Mouse (Mus musculus) heart, embryonic 16.5 days (tissue): ENCODE measurements around the gene F2rl2. TPM values are rescaled to one million over a fixed set of nuclear protein-coding genes. Genes with fewer than 3 reads are reported as not detected.

Experiments
- ATAC-seq: fragments of 200-750 bp; cut with Nextera tagmentation; replicated peaks from 2 replicates; pipeline ENCODE4 v1.8.0; 2017; ENCODE audit warnings: moderate number of reproducible peaks; ENCODE audit not compliant: insufficient read depth, low FRiP score; ENCODE audit errors: extremely low read depth
- H3K27ac ChIP-seq: fragments of 300-500 bp; sonication (generic); 2 replicates; pipeline ENCODE4 v1.5.1; 2014; ENCODE audit warnings: mild to moderate bottlenecking, low read length, control low read depth, moderate library complexity
- H3K27me3 ChIP-seq: fragments of 300-500 bp; sonication (generic); 2 replicates; pipeline ENCODE4 v1.6.1; 2014; ENCODE audit warnings: low read length, mixed read lengths; ENCODE audit not compliant: control insufficient read depth, insufficient read depth
- H3K36me3 ChIP-seq: fragments of 300-500 bp; sonication (generic); 2 replicates; pipeline ENCODE4 v1.6.1; 2014; ENCODE audit not compliant: control insufficient read depth, insufficient read depth
- H3K4me1 ChIP-seq: fragments of 300-500 bp; sonication (generic); 2 replicates; pipeline ENCODE4 v1.6.1; 2014; ENCODE audit warnings: low read length, mixed read lengths; ENCODE audit not compliant: control insufficient read depth, insufficient read depth
- H3K4me2 ChIP-seq: fragments of 300-500 bp; sonication (generic); 2 replicates; pipeline ENCODE4 v1.6.1; 2014; ENCODE audit warnings: low read depth, mild to moderate bottlenecking, control low read depth, low read length
- H3K4me3 ChIP-seq: fragments of 300-500 bp; sonication (generic); 2 replicates; pipeline ENCODE4 v1.5.1; 2014; ENCODE audit warnings: mild to moderate bottlenecking, control low read depth, low read length
- H3K9ac ChIP-seq: fragments of 300-500 bp; sonication (generic); 2 replicates; pipeline ENCODE4 v1.6.1; 2014; ENCODE audit warnings: low read length, control low read depth
- H3K9me3 ChIP-seq: fragments of 300-500 bp; sonication (generic); replicated peaks from 2 replicates; pipeline ENCODE4 v1.6.1; 2016; ENCODE audit warnings: low read length; ENCODE audit not compliant: control insufficient read depth
- WGBS: fragments of 180-500 bp; shearing (Covaris S2); extraction: QIAGEN DNeasy Blood & Tissue Kit; methylation state at CpG from one replicate; pipeline ENCODE4 v1.1.7; 2014; 5-methylcytosine and 5-hydroxymethylcytosine counted together
- polyA plus RNA-seq: library from polyadenylated mRNA; unstranded; fragments of >200 nt; fragmentation: Nextera tagmentation; extraction: Ambion mirVana; gene quantifications from 2 replicates; pipeline ENCODE4 v1.2.1, GENCODE M21; 2015

F2rl2 gene
- polyA plus RNA-seq, 1 experiment from 2014 or later, result 0.72 TPM

DNA sequence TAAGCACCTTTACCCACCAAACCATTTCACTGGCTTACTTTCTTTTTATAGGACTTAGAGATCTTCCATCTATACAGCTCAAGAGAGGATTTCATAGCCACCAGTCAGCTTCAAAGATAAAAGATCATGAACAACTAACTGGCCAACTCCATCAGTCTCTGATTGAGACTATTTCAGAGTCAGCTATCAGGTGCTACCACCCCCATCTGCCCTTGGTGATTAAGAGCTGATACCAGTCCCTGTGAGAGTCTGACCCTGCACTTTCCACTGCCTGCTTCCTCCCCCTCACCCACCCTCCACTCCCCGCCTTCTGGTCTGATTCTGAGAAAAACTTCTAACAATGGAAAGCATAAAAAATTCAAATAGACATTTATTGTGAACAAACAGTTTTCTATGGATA lies 8.1 kb upstream of the F2rl2 start:
- Histone ChIP-seq H3K4me2 (no peak overlapping the region), H3K9ac (no peak overlapping the region), H3K27me3 (no peaks in the 10 kb centered on the region), H3K27ac (no peak overlapping the region), H3K4me1 (no peaks in the 10 kb centered on the region), H3K9me3 (no peaks in the 10 kb centered on the region), H3K36me3 (no peaks in the 10 kb centered on the region), H3K4me3 (no peak overlapping the region)
- WGBS, result 61% methylated on average over 1 of the region's 1 CpGs
- ATAC-seq, result no peak

DNA sequence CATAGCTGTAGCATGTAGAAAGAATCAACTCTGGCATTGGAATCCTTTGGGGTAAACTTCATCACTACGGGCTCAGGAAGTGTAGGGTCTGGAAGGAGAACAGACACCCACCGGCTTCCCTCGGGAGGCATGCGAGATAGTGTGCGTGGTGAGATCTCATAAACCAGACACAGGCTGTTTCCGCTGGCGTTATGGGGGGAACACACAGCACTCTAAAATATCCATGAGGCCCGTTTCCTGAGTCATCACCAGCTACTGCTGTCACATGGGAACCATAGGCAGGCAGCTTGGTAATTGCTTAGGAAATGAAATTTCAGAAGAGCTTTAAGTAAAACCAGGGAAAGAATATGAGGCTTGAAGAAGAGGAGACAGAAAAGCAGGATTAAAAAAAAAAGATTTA lies 4.5 kb upstream of the F2rl2 start:
- H3K9me3 ChIP-seq, result no peaks in the 10 kb centered on the region
- H3K36me3 ChIP-seq, result no peaks in the 10 kb centered on the region
- 40% methylated on average over 8 of the region's 8 CpGs for WGBS
- no peak overlapping the region for H3K4me3 ChIP-seq
- no peaks in the 10 kb centered on the region for H3K27me3 ChIP-seq
- H3K27ac ChIP-seq, result no peak overlapping the region
- ATAC-seq, result no peak
- H3K9ac ChIP-seq, result no peak overlapping the region
- peaks cover 2% of the 10 kb centered on the region; the same call in 1 of the 2 replicates for H3K4me1 ChIP-seq
- H3K4me2 ChIP-seq, result no peak overlapping the region

DNA sequence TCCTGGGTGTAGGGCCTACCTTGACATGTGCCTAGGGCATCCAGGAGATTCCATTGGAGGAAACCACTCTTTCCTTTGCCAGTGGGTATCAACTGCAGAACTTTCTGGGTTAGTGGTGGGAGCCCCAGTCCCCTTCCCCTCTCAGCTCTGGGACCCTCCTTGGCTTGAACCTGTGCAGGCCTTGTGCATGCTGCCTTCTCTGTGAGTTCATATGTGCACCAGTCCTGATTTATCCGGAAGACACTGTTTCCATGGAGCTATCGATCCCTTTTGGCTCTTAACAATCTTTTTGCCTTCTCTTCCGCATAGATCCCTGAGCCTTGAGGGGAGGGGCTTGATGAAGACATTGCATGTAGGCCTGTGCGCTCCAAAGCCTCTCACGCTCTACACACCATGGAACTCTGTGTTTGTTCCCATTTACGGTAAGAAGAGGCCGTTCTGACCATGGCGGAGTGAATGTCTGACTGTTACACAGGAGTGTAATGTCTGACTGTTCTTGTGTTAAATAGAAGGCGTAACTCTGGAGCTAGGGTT lies 466 bp upstream of the F2rl2 start:
- no peaks in the 10 kb centered on the region for H3K36me3 ChIP-seq
- no peak overlapping the region for H3K4me3 ChIP-seq
- H3K9ac ChIP-seq, result no peak overlapping the region
- H3K9me3 ChIP-seq, result no peaks in the 10 kb centered on the region
- no peaks in the 10 kb centered on the region for H3K27me3 ChIP-seq
- no peak for ATAC-seq
- H3K4me1 ChIP-seq, result peaks cover 5% of the 10 kb centered on the region
- H3K27ac ChIP-seq, result no peak overlapping the region
- WGBS, result 93% methylated on average over 9 of the region's 9 CpGs
- H3K4me2 ChIP-seq, result no peak overlapping the region

DNA sequence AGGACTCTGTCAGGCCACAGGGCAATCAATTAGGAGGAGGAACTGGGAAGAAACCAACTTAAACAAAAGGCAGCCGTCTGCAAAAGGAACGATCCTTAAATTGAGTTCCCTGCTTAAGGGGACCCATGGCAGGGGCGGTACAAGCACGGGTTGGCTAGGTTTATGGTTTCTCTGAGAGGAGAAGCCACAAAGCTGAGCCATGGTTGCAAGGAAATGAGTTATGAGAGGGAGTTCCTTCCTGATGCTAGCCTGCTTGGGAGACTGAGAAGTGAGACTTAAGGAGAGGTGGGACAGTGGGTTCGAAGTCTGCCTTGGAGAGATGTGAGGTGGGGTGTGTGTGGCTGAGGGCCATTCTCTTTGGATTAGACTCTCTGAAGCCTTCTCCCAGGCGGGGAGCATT lies 1.2 kb downstream of the F2rl2 start:
- Histone ChIP-seq H3K4me3 (no peak overlapping the region), H3K9ac (no peak overlapping the region), H3K27me3 (no peaks in the 10 kb centered on the region), H3K4me1 (peaks cover 5% of the 10 kb centered on the region), H3K27ac (no peak overlapping the region), H3K36me3 (no peaks in the 10 kb centered on the region), H3K9me3 (no peaks in the 10 kb centered on the region), H3K4me2 (no peak overlapping the region)
- 57% methylated on average over 6 of the region's 6 CpGs for WGBS
- ATAC-seq, result no peak

DNA sequence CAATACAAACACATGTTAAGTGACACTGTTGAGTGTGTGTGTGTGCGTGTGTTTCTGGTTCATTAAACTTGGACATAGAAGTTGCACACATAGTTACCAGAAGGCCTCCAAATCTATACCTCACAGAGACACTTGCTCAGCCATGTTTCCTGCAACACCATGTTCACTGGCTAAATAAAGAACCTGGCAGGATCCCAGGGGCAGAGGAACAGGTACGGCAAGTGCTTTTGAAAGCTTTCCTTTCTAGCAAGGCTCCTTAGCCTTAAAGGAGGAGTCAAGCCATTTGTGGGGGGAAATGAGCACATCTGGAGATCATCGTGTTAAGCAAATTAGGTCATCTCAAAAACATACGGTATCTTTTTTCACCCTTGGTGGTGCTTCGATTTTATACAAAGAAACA lies 6.7 kb downstream of the F2rl2 start:
- Histone ChIP-seq H3K4me2 (no peak overlapping the region), H3K27ac (no peak overlapping the region), H3K4me1 (peaks cover 5% of the 10 kb centered on the region; the same call in 1 of the 2 replicates), H3K9me3 (no peaks in the 10 kb centered on the region), H3K27me3 (no peaks in the 10 kb centered on the region; the same call in 1 of the 2 replicates), H3K9ac (no peak overlapping the region), H3K4me3 (no peak overlapping the region), H3K36me3 (no peaks in the 10 kb centered on the region)
- ATAC-seq, result no peak
- 60% methylated on average over 5 of the region's 5 CpGs for WGBS

DNA sequence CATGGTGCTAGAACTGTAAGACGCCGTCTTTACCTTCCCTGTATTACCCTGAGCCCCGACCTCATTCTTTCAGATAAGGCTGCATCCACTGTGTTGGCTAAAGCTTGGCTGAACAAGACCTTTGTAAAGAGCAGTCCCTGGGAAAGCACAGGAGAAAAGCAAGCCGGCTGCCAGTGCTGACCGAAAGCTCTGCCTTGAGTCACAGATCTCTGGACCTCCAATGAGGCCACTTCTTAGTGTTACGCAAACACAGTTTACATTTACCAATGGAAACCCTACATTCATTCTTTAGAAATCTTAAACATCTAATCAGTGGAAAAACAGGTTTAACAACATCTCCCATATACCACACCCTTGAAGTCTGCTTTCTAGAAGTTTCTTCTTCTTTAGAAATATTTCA lies 8.9 kb downstream of the F2rl2 start:
- WGBS, result 83% methylated on average over 6 of the region's 6 CpGs
- Histone ChIP-seq H3K4me1 (peaks cover 5% of the 10 kb centered on the region; the same call in 1 of the 2 replicates), H3K27me3 (no peaks in the 10 kb centered on the region; the same call in 1 of the 2 replicates), H3K27ac (no peak overlapping the region), H3K9ac (no peak overlapping the region), H3K9me3 (no peaks in the 10 kb centered on the region), H3K4me3 (no peak overlapping the region), H3K36me3 (no peaks in the 10 kb centered on the region), H3K4me2 (no peak overlapping the region)
- no peak for ATAC-seq

DNA sequence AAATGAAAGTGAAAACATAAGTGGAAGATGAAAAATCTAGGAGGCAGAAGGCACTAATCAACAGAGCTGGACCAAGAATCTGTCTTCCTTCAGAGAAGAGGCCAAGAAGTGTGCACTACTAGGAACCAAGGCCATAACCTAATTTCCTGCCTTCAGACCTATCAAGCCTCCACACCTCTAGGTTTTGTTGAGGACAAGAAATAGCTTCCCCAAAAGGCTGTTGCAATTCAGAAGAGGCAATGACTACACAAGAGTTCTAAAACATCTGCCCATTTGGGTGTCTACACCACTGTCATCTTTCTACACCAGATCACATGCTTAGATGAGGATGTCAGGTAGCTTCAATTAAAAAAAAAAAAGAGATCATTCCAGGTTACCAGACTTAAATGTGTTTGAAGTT lies 15.4 kb downstream of the F2rl2 start:
- no peaks in the 10 kb centered on the region for H3K36me3 ChIP-seq
- H3K9me3 ChIP-seq, result no peaks in the 10 kb centered on the region
- H3K4me2 ChIP-seq, result no peak overlapping the region
- no peaks in the 10 kb centered on the region for H3K4me1 ChIP-seq
- H3K4me3 ChIP-seq, result no peak overlapping the region
- no peak for ATAC-seq
- no peak overlapping the region for H3K9ac ChIP-seq
- H3K27ac ChIP-seq, result no peak overlapping the region
- H3K27me3 ChIP-seq, result no peaks in the 10 kb centered on the region; the same call in 1 of the 2 replicates

DNA sequence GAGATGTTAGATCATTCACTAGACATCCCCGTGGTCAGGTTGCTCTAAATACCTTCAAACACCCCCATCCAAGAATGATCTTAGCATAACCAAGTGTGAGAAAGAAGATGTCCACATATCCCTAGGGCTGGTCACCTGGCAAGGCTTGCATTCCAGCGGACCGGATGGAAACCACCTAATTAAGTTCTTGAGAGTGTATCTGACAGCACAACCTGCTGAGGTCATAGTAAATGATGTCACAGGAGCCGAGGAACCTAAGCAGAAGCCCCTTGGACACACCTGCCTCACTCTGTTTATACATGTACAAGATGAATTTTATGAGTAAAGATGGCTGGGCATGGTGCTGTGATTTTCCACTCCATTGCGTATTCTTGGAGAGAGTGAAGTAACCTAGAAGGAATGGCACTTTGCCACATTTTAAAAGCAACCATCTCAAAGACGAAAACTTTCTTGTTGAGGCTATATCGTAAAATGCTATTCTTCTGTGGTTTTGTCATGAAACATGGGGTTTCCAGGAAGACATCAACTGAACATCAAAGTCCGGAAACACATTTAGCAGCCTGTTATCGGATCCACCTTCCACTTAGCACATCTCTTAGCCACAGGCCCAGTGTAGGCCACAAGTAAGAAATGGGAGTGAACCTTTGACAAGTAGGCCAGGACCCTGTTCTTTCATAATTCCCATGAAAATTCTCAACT lies 16.1 kb downstream of the F2rl2 start:
- Histone ChIP-seq H3K36me3 (no peaks in the 10 kb centered on the region), H3K4me2 (no peak overlapping the region), H3K9ac (no peak overlapping the region), H3K9me3 (no peaks in the 10 kb centered on the region), H3K27me3 (no peaks in the 10 kb centered on the region; the same call in 1 of the 2 replicates), H3K27ac (no peak overlapping the region), H3K4me3 (no peak overlapping the region), H3K4me1 (no peaks in the 10 kb centered on the region)
- 85% methylated on average over 9 of the region's 9 CpGs for WGBS
- ATAC-seq, result no peak

DNA sequence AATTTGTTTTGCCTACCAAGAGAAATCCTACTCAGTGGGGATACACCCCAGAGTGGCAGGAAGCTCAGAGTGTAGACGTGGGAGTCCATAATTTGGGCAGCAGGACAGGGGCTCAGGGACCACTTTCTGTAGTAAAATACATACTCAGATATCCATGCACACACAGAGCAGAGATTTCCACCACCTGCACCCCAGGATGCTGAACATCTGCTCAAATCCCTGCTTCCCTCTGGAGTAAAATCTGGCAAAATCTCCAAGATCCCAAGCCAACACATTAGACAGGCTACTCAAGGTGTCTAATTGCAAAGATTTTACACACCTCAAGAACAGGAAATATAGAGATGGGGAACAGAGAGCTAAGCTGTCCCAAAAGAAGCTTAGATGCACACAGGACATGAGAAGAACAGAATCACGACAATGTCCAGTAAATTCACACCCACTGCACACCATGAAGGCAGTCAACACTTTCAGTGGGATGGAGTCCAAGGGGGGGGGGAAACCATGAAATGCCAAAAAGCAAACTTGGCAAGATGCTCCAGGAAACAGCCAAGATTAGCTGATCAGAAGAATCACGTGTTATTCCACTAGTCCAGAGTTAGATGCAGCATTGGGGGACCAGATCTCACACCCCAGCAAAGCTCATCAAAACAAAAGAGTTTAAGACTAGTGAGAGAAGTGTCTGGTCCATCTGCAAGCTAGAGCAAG lies 17.8 kb downstream of the F2rl2 start:
- 44% methylated on average over 3 of the region's 3 CpGs for WGBS
- ATAC-seq, result no peak

More for the DNA sequence above, 17.8 kb downstream of the F2rl2 start:
- H3K4me1 ChIP-seq, result no peaks in the 10 kb centered on the region
- H3K4me3 ChIP-seq, result no peak overlapping the region
- no peak overlapping the region for H3K27ac ChIP-seq
- no peaks in the 10 kb centered on the region for H3K9me3 ChIP-seq
- no peak overlapping the region for H3K9ac ChIP-seq
- H3K27me3 ChIP-seq, result no peaks in the 10 kb centered on the region
- H3K4me2 ChIP-seq, result no peak overlapping the region
- no peaks in the 10 kb centered on the region for H3K36me3 ChIP-seq
